Mouse (Mus musculus) olfactory bulb, adult 2 months (tissue): ENCODE results near the gene Hes3. TPM values are rescaled to one million over a fixed set of nuclear protein-coding genes. Genes with fewer than 3 reads are reported as not detected.
A peak's percentile ranks its signal among the peaks of the same experiment; 100 is the strongest.

ENCODE experiments used
- H3K27ac ChIP-seq: fragments of 200-500 bp; 2 replicates; pipeline ENCODE4 v1.5.1; 2012; ENCODE audit warnings: low read depth, low read length; ENCODE audit not compliant: insufficient read depth
- H3K4me1 ChIP-seq: fragments of 200-500 bp; 2 replicates; pipeline ENCODE4 v1.6.1; 2012; ENCODE audit warnings: low read length; ENCODE audit not compliant: control insufficient read depth, insufficient read depth
- H3K4me3 ChIP-seq: fragments of 200-500 bp; 2 replicates; pipeline ENCODE4 v1.5.1; 2012; ENCODE audit warnings: mild to moderate bottlenecking, low read depth, low read length, moderate library complexity; ENCODE audit not compliant: insufficient read depth
- CTCF ChIP-seq: fragments of 200-500 bp; IDR thresholded peaks from 2 replicates; pipeline ENCODE4 v1.5.1; 2012; ENCODE audit warnings: low read depth, mild to moderate bottlenecking, low read length, moderate library complexity; ENCODE audit not compliant: insufficient read depth
- POLR2A ChIP-seq: fragments of 200-500 bp; IDR thresholded peaks from 2 replicates; pipeline ENCODE4 v1.6.1; 2012; ENCODE audit warnings: mild to moderate bottlenecking, low read depth, low read length, moderate library complexity; ENCODE audit not compliant: insufficient read depth
- WGBS: fragments of 180-500 bp; shearing (Covaris S2); methylation state at CpG from one replicate; pipeline ENCODE4 v1.1.7; 2018; 5-methylcytosine and 5-hydroxymethylcytosine counted together
- polyA plus RNA-seq: library from polyadenylated mRNA; stranded (reverse); fragments of >200 nt; gene quantifications from 2 replicates; pipeline ENCODE4 v1.2.4, GENCODE M21; 2012; ENCODE audit warnings: low replicate concordance; ENCODE audit not compliant: missing spikeins, insufficient read depth, insufficient read length

Gene Hes3
- polyA plus RNA-seq, 1 experiment, result not detected

- TF ChIP-seq CTCF (no peak), POLR2A (no peak)
- H3K27ac ChIP-seq, result no peak overlapping the region
- H3K4me3 ChIP-seq, result no peak overlapping the region
- peaks cover 31% of the 10 kb centered on the region for H3K4me1 ChIP-seq
- 25% methylated on average over 14 of the region's 14 CpGs for WGBS
Observed at GRCm38 (mm10) chr4:152312186-152312585, 20.7 kb upstream of the Hes3 start.

DNA sequence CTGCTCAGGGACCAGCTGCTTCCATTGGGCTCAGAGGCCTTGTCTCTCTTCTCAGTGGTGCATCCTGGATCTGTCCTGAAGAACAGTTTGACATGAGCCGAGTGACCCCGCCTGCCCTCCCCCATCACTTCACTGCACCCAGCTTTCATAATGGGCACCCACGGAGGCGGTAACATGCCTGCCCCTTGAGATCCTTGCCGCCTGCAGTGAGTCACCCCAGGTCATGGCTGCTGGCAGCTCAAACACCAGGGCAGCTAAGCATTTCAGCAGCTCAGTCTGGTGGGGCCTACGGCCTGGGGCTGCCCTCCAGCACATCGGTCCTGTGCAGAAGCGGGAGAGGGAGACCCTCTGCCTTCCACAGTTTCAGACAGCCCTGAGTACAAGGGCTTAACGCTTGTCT, 16.1 kb upstream of the Hes3 start:
- WGBS, result 61% methylated on average over 9 of the region's 9 CpGs
- Histone ChIP-seq H3K4me1 (peaks cover 26% of the 10 kb centered on the region), H3K27ac (no peak overlapping the region), H3K4me3 (no peak overlapping the region)
- TF ChIP-seq CTCF (no peak), POLR2A (no peak)

GRCm38 (mm10) chr4:152305991-152306390, 14.5 kb upstream of the Hes3 start:
- Histone ChIP-seq H3K27ac (no peak overlapping the region; the same call in 1 of the 2 replicates), H3K4me1 (peaks cover 23% of the 10 kb centered on the region), H3K4me3 (no peak overlapping the region)
- TF ChIP-seq POLR2A (no peak), CTCF (no peak)
- 65% methylated on average over 6 of the region's 6 CpGs for WGBS

DNA sequence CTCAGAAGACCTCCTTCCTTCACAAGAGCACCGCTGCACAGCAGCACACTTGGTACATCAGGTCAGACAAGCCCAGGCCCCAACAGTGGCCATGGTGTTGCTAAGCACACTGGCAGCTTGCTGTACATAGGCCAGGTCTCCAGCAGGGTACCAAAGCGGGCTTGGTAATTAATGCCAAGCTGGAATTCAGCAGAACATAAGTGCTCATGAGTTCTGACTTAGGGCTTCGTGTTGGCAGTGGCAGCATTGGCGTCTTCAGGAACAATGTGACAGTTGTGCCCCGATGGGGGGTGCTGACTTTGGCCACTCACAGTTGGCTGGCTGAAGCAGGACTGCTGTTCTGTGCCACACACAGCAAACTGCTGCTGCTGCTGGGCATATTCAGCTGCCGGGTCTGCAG, 13.2 kb upstream of the Hes3 start:
- TF ChIP-seq CTCF, result no peak
- TF ChIP-seq POLR2A, result no peak
- Histone ChIP-seq H3K4me3 (no peak overlapping the region), H3K27ac (no peak overlapping the region), H3K4me1 (peaks cover 23% of the 10 kb centered on the region)
- 61% methylated on average over 6 of the region's 6 CpGs for WGBS

DNA sequence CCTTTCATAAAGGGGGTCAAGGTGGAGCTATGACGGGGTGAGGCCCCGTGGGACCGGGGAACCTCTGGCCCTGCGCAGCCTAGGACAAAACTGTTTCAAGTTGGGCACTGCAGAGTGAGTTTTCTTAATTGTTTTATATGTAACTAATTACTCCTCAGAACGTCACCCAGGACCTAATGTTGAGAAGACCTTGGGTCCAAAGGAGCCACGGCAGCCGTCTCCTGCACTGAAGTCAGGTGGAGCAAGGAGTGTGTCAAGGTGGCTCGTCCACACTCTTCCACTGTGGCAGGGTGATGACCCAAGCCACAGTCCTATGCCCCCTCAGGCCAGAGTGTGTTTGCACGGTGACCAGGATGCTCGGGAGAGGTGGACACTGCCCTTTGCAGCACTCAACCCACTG, 11.7 kb upstream of the Hes3 start:
- WGBS, result 94% methylated on average over 10 of the region's 10 CpGs
- Histone ChIP-seq H3K4me1 (peaks cover 30% of the 10 kb centered on the region), H3K4me3 (no peak overlapping the region), H3K27ac (no peak overlapping the region)
- no peak for TF ChIP-seq POLR2A
- TF ChIP-seq CTCF, result no peak

DNA sequence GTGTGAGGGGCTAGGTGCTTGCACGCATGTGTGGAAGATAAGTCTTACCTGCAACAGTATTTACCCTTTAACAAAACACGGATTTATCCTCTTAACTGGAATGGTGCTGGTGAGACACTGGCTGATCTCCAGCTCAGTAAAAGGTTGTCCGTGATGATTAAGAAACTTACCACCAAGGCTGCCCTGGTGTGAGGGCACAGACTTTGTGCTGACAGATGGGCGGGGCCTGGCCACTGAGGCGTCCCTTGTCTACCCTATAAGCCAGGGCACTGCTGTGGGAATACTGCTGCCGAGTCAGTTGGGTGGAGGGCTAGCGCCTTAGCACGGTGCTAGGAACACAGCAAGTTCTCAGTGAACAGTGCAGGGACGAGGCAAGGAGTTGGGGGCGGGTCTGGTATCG, 10.6 kb upstream of the Hes3 start:
- H3K27ac ChIP-seq, result no peak overlapping the region
- peaks cover 23% of the 10 kb centered on the region for H3K4me1 ChIP-seq
- WGBS, result 74% methylated on average over 11 of the region's 11 CpGs
- H3K4me3 ChIP-seq, result no peak overlapping the region
- TF ChIP-seq CTCF, result no peak
- TF ChIP-seq POLR2A, result no peak

DNA sequence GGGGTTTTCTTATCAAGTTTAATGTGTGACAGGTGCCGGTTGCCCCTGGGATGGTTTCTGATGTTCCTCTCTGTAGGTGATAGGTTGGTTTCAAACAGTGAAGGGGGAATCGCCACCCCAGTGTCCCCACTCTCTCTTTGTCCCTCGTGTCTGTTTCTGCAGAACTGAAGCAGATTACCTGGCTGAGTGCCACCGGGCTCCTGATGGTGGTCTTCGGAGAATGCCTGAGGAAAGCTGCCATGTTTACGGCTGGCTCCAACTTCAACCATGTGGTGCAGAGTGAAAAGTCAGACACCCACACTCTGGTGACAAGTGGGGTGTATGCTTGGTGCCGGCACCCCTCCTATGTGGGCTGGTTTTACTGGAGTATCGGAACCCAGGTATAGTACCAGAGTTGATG, 8.9 kb upstream of the Hes3 start:
- H3K4me1 ChIP-seq, result peaks cover 12% of the 10 kb centered on the region
- no peak overlapping the region for H3K27ac ChIP-seq
- H3K4me3 ChIP-seq, result no peak overlapping the region
- 79% methylated on average over 8 of the region's 8 CpGs for WGBS
- TF ChIP-seq POLR2A (no peak), CTCF (no peak)

DNA sequence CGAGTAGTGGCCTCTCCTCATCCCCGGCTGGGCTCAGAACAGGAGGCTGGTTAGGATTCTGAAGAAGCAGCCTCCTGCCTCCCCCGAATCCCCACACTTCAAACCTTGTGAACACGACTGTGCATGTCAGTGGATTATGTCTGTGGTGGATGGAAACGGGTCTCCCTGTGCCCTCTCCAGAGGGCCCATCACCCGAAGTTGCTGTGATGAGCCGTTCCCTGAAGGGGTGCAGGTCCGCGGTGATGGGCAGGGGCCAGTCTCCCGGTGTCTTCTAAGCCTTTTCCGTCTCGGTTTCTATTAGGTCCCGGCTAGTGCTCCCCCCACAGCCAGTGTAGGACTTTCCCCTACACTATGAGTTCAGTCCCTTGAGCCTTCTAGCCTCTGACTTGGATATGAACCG, 7.4 kb upstream of the Hes3 start:
- H3K4me1 ChIP-seq, result peaks cover 11% of the 10 kb centered on the region
- 85% methylated on average over 14 of the region's 14 CpGs for WGBS
- H3K4me3 ChIP-seq, result no peak overlapping the region
- no peak for TF ChIP-seq CTCF
- TF ChIP-seq POLR2A, result no peak
- no peak overlapping the region for H3K27ac ChIP-seq

- under 1% methylated on average over 119 of the region's 119 CpGs for WGBS
- Histone ChIP-seq H3K4me1 (peaks cover 24% of the 10 kb centered on the region), H3K27ac (0 out of 2 replicates have a peak within 1 kb of the TSS, but pooled peaks have one; percentile 14), H3K4me3 (peak within 1 kb of the TSS; percentile 95)
- peak; percentile 60; the same call in 1 of the 2 replicates for TF ChIP-seq POLR2A
- no peak for TF ChIP-seq CTCF
Observed at GRCm38 (mm10) chr4:152296874-152297861, 5.7 kb upstream of the Hes3 start, which contains the start of gene Icmt. TSS of gene Icmt (plus strand) at chr4:152297227.
